Mouse (Mus musculus) forebrain, embryonic 11.5 days (tissue): Measurements from ENCODE around the gene Drc3. TPM values are rescaled to one million over a fixed set of nuclear protein-coding genes. Genes with fewer than 3 reads are reported as not detected.

Source experiments
- ATAC-seq: fragments of 200-750 bp; cut with Nextera tagmentation; replicated peaks from 2 replicates; pipeline ENCODE4 v1.8.0; 2017; ENCODE audit warnings: moderate TSS enrichment; ENCODE audit not compliant: low FRiP score
- DNase-seq: peaks from one replicate; pipeline ENCODE4 v3.0.0-alpha.2; 2017; ENCODE audit warnings: low spot score
- H3K27ac ChIP-seq: fragments of 300-500 bp; sonication (generic); 2 replicates; pipeline ENCODE4 v1.5.1; 2014; ENCODE audit warnings: low read depth, low read length
- H3K27me3 ChIP-seq: fragments of 300-500 bp; sonication (generic); 2 replicates; pipeline ENCODE4 v1.6.1; 2014; ENCODE audit warnings: mild to moderate bottlenecking, low read length, mixed read lengths; ENCODE audit not compliant: control insufficient read depth, insufficient read depth
- H3K36me3 ChIP-seq: fragments of 300-500 bp; sonication (generic); 2 replicates; pipeline ENCODE4 v1.6.1; 2014; ENCODE audit warnings: mild to moderate bottlenecking, low read length, moderate library complexity, mixed read lengths; ENCODE audit not compliant: control insufficient read depth, insufficient read depth
- H3K4me1 ChIP-seq: fragments of 300-500 bp; sonication (generic); replicated peaks from 2 replicates; pipeline ENCODE4 v1.6.1; 2014; ENCODE audit warnings: low read length, mixed read lengths; ENCODE audit not compliant: control insufficient read depth, insufficient read depth
- H3K4me2 ChIP-seq: fragments of 300-500 bp; sonication (generic); 2 replicates; pipeline ENCODE4 v1.6.1; 2014; ENCODE audit warnings: low read depth, mild to moderate bottlenecking, low read length, moderate library complexity, mixed read lengths; ENCODE audit not compliant: severe bottlenecking
- H3K4me3 ChIP-seq: fragments of 300-500 bp; sonication (generic); 2 replicates; pipeline ENCODE4 v1.5.1; 2014; ENCODE audit warnings: low read depth, low read length
- H3K9ac ChIP-seq: fragments of 300-500 bp; sonication (generic); 2 replicates; pipeline ENCODE4 v1.6.1; 2014; ENCODE audit warnings: low read length
- H3K9me3 ChIP-seq: fragments of 300-500 bp; sonication (generic); 2 replicates; pipeline ENCODE4 v1.6.1; 2016; ENCODE audit warnings: low read length, mixed read lengths; ENCODE audit not compliant: control insufficient read depth
- WGBS: fragments of 180-500 bp; shearing (Covaris S2); extraction: QIAGEN DNeasy Blood & Tissue Kit; methylation state at CpG from one replicate; pipeline ENCODE4 v1.1.7; 2014; 5-methylcytosine and 5-hydroxymethylcytosine counted together
- polyA plus RNA-seq: library from polyadenylated mRNA; unstranded; fragments of >200 nt; fragmentation: Nextera tagmentation; extraction: Ambion mirVana; gene quantifications from 2 replicates; pipeline ENCODE4 v1.2.1, GENCODE M21; 2014

Drc3 gene
- polyA plus RNA-seq, 1 experiment from 2014 or later = 1.6 TPM

- 15% methylated on average over 8 of the region's 8 CpGs for WGBS
- Histone ChIP-seq H3K4me2 (no peak overlapping the region), H3K9me3 (no peaks in the 10 kb centered on the region), H3K4me3 (no peak overlapping the region), H3K36me3 (no peaks in the 10 kb centered on the region), H3K9ac (peak overlapping the region; percentile 43), H3K4me1 (peaks cover 9% of the 10 kb centered on the region), H3K27ac (peak overlapping the region; percentile 86), H3K27me3 (no peaks in the 10 kb centered on the region)
- DNase-seq (peak; percentile 71), ATAC-seq (peak; percentile 77)
These were observed 41.9 kb upstream of the Drc3 start for GRCm38 (mm10) chr11:60311025-60311854.

DNA sequence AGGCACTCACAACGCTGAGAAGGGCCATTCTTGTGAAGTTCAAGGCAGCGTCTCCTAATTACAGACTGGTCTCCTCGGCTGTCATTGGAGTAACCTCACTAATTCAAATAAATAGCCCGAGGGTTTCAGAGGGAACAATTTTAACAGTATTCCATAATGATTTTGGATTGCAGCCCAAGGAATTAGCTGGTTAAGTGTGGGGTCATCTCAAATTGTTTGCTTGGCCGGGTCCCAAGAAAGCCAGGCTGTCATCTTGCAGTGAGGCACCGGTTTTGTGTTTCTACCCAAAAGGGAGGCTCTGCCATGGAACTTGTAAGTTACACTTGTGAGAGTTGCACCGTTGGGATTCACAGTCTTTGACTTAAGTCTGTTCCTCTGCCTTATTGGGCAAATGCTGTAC, 36.9 kb upstream of the Drc3 start:
- WGBS = 65% methylated on average over 7 of the region's 7 CpGs
- Histone ChIP-seq H3K4me3 (no peak overlapping the region), H3K27ac (no peak overlapping the region), H3K4me2 (no peak overlapping the region), H3K27me3 (no peaks in the 10 kb centered on the region), H3K9me3 (no peaks in the 10 kb centered on the region), H3K9ac (no peak overlapping the region), H3K4me1 (peaks cover 3% of the 10 kb centered on the region), H3K36me3 (no peaks in the 10 kb centered on the region)
- no peak for DNase-seq
- no peak for ATAC-seq

- H3K27me3 ChIP-seq = no peaks in the 10 kb centered on the region
- H3K4me2 ChIP-seq = no peak overlapping the region
- ATAC-seq = no peak
- H3K27ac ChIP-seq = no peak overlapping the region
- no peak for DNase-seq
- no peaks in the 10 kb centered on the region for H3K36me3 ChIP-seq
- no peaks in the 10 kb centered on the region for H3K9me3 ChIP-seq
- no peak overlapping the region for H3K4me3 ChIP-seq
- WGBS = 84% methylated on average over 8 of the region's 8 CpGs
- no peak overlapping the region for H3K9ac ChIP-seq
- no peaks in the 10 kb centered on the region; the same call in 1 of the 2 replicates for H3K4me1 ChIP-seq
These were observed 36.2 kb upstream of the Drc3 start for GRCm38 (mm10) chr11:60316883-60317282.

GRCm38 (mm10) chr11:60317376-60318102, 35.6 kb upstream of the Drc3 start:
- no peak for ATAC-seq
- Histone ChIP-seq H3K27me3 (no peaks in the 10 kb centered on the region), H3K36me3 (no peaks in the 10 kb centered on the region), H3K9ac (no peak overlapping the region), H3K9me3 (no peaks in the 10 kb centered on the region), H3K4me3 (no peak overlapping the region), H3K27ac (no peak overlapping the region), H3K4me1 (no peaks in the 10 kb centered on the region), H3K4me2 (no peak overlapping the region)
- WGBS = 83% methylated on average over 7 of the region's 7 CpGs
- no peak for DNase-seq

GRCm38 (mm10) chr11:60318716-60319115, 34.4 kb upstream of the Drc3 start:
- Histone ChIP-seq H3K4me2 (no peak overlapping the region), H3K27me3 (no peaks in the 10 kb centered on the region), H3K27ac (no peak overlapping the region), H3K9me3 (no peaks in the 10 kb centered on the region), H3K4me1 (no peaks in the 10 kb centered on the region), H3K36me3 (no peaks in the 10 kb centered on the region), H3K4me3 (no peak overlapping the region), H3K9ac (peak overlapping the region; percentile 10; the same call in 1 of the 2 replicates)
- 65% methylated on average over 5 of the region's 5 CpGs for WGBS
- DNase-seq = no peak
- ATAC-seq = no peak

DNA sequence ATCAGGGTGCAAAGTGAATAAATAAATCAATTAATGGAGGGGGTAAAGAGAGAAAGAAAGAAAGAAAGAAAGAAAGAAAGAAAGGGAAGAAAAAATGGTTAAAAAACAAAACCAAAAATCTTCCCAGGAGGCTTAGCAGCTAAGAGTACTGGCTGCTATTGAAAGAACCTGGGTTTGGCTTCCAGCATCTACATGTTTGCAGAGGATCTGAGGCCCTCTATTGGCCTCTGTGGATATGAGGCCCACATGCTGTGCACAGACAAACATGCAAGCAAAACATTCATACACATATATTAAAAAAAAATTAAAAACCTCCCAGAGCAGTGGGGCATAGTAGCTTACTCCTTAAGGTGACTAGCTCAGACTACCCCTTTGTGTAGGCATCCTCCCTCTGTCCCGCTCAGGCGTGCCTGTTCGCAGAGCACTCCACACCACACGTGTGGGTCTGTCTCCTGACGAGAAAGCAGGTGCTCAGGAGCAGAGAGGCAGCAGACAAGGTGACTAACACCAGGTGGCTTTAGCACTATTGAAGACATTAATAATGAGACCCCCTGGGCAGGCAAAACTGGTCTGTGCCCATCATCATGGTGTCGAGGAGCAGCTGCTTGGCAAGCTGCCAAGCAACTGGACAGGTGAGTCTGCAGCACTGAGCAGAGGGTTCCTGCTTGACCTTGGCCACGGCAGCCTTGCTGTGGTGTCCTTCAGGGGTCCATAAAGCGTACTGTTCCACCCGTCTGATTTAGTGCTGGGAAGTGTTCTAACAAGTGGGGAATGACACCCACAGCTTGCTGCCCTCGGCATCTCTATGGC, 33.7 kb upstream of the Drc3 start:
- 82% methylated on average over 10 of the region's 10 CpGs for WGBS
- Histone ChIP-seq H3K4me1 (no peaks in the 10 kb centered on the region), H3K4me3 (no peak overlapping the region), H3K27me3 (no peaks in the 10 kb centered on the region), H3K4me2 (no peak overlapping the region), H3K9ac (no peak overlapping the region), H3K36me3 (no peaks in the 10 kb centered on the region), H3K27ac (no peak overlapping the region), H3K9me3 (no peaks in the 10 kb centered on the region)
- ATAC-seq (no peak), DNase-seq (no peak)

DNA sequence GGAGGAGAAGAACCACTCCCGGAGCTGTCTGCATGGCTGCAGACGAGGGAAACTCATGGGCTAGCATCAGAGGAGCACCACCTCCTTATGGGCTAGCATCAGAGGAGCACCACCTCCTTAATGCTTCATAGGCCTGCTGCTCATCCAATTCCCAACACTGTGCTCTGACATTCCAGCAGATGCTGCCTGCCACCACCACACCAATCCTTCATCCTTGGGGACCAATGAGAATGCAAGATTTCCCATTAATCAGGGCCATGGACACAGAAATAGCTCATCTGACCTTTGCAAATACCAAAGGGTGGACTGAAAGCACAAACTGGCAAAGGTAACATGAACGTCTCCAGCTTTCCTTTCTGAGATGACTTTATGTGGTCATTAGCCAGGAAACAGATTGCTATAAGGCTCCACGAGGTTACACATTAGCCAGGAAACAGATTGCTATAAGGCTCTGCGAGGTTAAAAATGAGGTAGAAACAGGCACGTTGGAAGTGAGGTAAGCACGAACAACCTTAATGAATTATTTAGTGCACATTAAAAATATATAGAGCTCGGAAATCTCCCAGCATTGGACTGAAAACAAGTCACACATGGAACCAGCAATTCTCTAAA, 32.6 kb upstream of the Drc3 start:
- WGBS = 82% methylated on average over 8 of the region's 8 CpGs
- Histone ChIP-seq H3K27me3 (no peaks in the 10 kb centered on the region), H3K9ac (no peak overlapping the region), H3K4me2 (no peak overlapping the region), H3K4me1 (no peaks in the 10 kb centered on the region), H3K27ac (no peak overlapping the region), H3K4me3 (no peak overlapping the region), H3K9me3 (no peaks in the 10 kb centered on the region), H3K36me3 (no peaks in the 10 kb centered on the region)
- ATAC-seq = no peak
- DNase-seq = no peak

GRCm38 (mm10) chr11:60321438-60321837, 31.7 kb upstream of the Drc3 start:
- 89% methylated on average over 2 of the region's 2 CpGs for WGBS
- no peak overlapping the region for H3K9ac ChIP-seq
- ATAC-seq (no peak), DNase-seq (no peak)
- H3K4me1 ChIP-seq = no peaks in the 10 kb centered on the region
- no peaks in the 10 kb centered on the region for H3K9me3 ChIP-seq
- no peak overlapping the region for H3K4me2 ChIP-seq
- no peaks in the 10 kb centered on the region for H3K27me3 ChIP-seq
- H3K4me3 ChIP-seq = no peak overlapping the region
- no peaks in the 10 kb centered on the region for H3K36me3 ChIP-seq
- no peak overlapping the region for H3K27ac ChIP-seq
